Mouse (Mus musculus) forebrain, embryonic 15.5 days (tissue): Measurements from ENCODE around the gene Atp8b3. TPM values are rescaled to one million over a fixed set of nuclear protein-coding genes. Genes with fewer than 3 reads are reported as not detected.

Experiments used
- ATAC-seq: fragments of 200-750 bp; cut with Nextera tagmentation; replicated peaks from 2 replicates; pipeline ENCODE4 v1.8.0; 2017; ENCODE audit warnings: mild to moderate bottlenecking, moderate TSS enrichment, moderate library complexity
- H3K27ac ChIP-seq: fragments of 300-500 bp; sonication (generic); replicated peaks from 2 replicates; pipeline ENCODE4 v1.5.1; 2015; ENCODE audit warnings: mild to moderate bottlenecking, inconsistent platforms
- H3K27me3 ChIP-seq: fragments of 300-500 bp; sonication (generic); 2 replicates; pipeline ENCODE4 v1.6.1; 2015; ENCODE audit warnings: inconsistent platforms
- H3K36me3 ChIP-seq: fragments of 300-500 bp; sonication (generic); 2 replicates; pipeline ENCODE4 v1.6.1; 2015; ENCODE audit warnings: mild to moderate bottlenecking, inconsistent platforms
- H3K4me1 ChIP-seq: fragments of 300-500 bp; sonication (generic); 2 replicates; pipeline ENCODE4 v1.6.1; 2015; ENCODE audit warnings: inconsistent platforms
- H3K4me2 ChIP-seq: fragments of 300-500 bp; sonication (generic); replicated peaks from 2 replicates; pipeline ENCODE4 v1.6.1; 2015; ENCODE audit warnings: mild to moderate bottlenecking, inconsistent platforms
- H3K4me3 ChIP-seq: fragments of 300-500 bp; sonication (generic); 2 replicates; pipeline ENCODE4 v1.5.1; 2015; ENCODE audit warnings: mild to moderate bottlenecking, inconsistent platforms
- H3K9ac ChIP-seq: fragments of 300-500 bp; sonication (generic); replicated peaks from 2 replicates; pipeline ENCODE4 v1.6.1; 2015; ENCODE audit warnings: mild to moderate bottlenecking, inconsistent platforms
- H3K9me3 ChIP-seq: fragments of 300-500 bp; sonication (generic); 2 replicates; pipeline ENCODE4 v1.6.1; 2016; ENCODE audit warnings: inconsistent platforms
- WGBS: fragments of 180-500 bp; shearing (Covaris S2); methylation state at CpG from one replicate; pipeline ENCODE4 v1.1.7; 2015; ENCODE audit warnings: mixed read lengths; 5-methylcytosine and 5-hydroxymethylcytosine counted together
- polyA plus RNA-seq: library from polyadenylated mRNA; unstranded; fragments of >200 nt; fragmentation: Nextera tagmentation; extraction: Ambion mirVana; gene quantifications from 2 replicates; pipeline ENCODE4 v1.2.1, GENCODE M21; 2015

Gene Atp8b3
- polyA plus RNA-seq, 1 experiment from 2014 or later, result 0.23 TPM

GRCm38 (mm10) chr10:80560621-80561020 is 21.7 kb upstream of the Atp8b3 start:
- Histone ChIP-seq H3K9ac (peak overlapping the region; percentile 84), H3K4me1 (peaks cover 48% of the 10 kb centered on the region), H3K9me3 (no peaks in the 10 kb centered on the region), H3K36me3 (no peaks in the 10 kb centered on the region), H3K27me3 (no peaks in the 10 kb centered on the region), H3K27ac (0 out of 2 replicates have a peak overlapping the region, but pooled peaks have one; percentile 94), H3K4me2 (peak overlapping the region; percentile 79), H3K4me3 (peak overlapping the region; percentile 77)
- no peak for ATAC-seq
- WGBS, result 2% methylated on average over 13 of the region's 13 CpGs

GRCm38 (mm10) chr10:80559431-80559830 is 20.5 kb upstream of the Atp8b3 start:
- Histone ChIP-seq H3K36me3 (no peaks in the 10 kb centered on the region), H3K4me3 (no peak overlapping the region), H3K9ac (no peak overlapping the region), H3K27me3 (no peaks in the 10 kb centered on the region), H3K27ac (no peak overlapping the region), H3K4me2 (no peak overlapping the region), H3K9me3 (no peaks in the 10 kb centered on the region), H3K4me1 (peaks cover 48% of the 10 kb centered on the region)
- 80% methylated on average over 7 of the region's 7 CpGs for WGBS
- no peak for ATAC-seq

GRCm38 (mm10) chr10:80557346-80557965 is 18.5 kb upstream of the Atp8b3 start:
- WGBS, result 26% methylated on average over 5 of the region's 5 CpGs
- Histone ChIP-seq H3K27ac (no peak overlapping the region), H3K4me2 (no peak overlapping the region), H3K4me1 (peaks cover 42% of the 10 kb centered on the region), H3K9ac (no peak overlapping the region), H3K4me3 (no peak overlapping the region), H3K27me3 (no peaks in the 10 kb centered on the region), H3K36me3 (no peaks in the 10 kb centered on the region), H3K9me3 (no peaks in the 10 kb centered on the region)
- no peak for ATAC-seq

- Histone ChIP-seq H3K36me3 (peaks cover 14% of the 10 kb centered on the region), H3K9ac (no peak overlapping the region), H3K27ac (no peak overlapping the region), H3K4me2 (no peak overlapping the region), H3K9me3 (no peaks in the 10 kb centered on the region), H3K4me1 (peaks cover 17% of the 10 kb centered on the region), H3K27me3 (no peaks in the 10 kb centered on the region), H3K4me3 (no peak overlapping the region)
- 93% methylated on average over 6 of the region's 6 CpGs for WGBS
- no peak for ATAC-seq
Observed at GRCm38 (mm10) chr10:80553997-80554396, 15.1 kb upstream of the Atp8b3 start.

GRCm38 (mm10) chr10:80553575-80553974 is 14.7 kb upstream of the Atp8b3 start:
- Histone ChIP-seq H3K27ac (no peak overlapping the region), H3K36me3 (peaks cover 14% of the 10 kb centered on the region), H3K4me2 (no peak overlapping the region), H3K4me3 (no peak overlapping the region), H3K27me3 (no peaks in the 10 kb centered on the region), H3K9me3 (no peaks in the 10 kb centered on the region), H3K9ac (no peak overlapping the region), H3K4me1 (peaks cover 15% of the 10 kb centered on the region)
- 94% methylated on average over 8 of the region's 8 CpGs for WGBS
- no peak for ATAC-seq

GRCm38 (mm10) chr10:80552364-80552763 is 13.4 kb upstream of the Atp8b3 start:
- Histone ChIP-seq H3K9ac (no peak overlapping the region), H3K27me3 (no peaks in the 10 kb centered on the region), H3K36me3 (peaks cover 26% of the 10 kb centered on the region), H3K9me3 (no peaks in the 10 kb centered on the region), H3K4me3 (no peak overlapping the region), H3K27ac (no peak overlapping the region), H3K4me2 (no peak overlapping the region), H3K4me1 (peaks cover 3% of the 10 kb centered on the region)
- 59% methylated on average over 9 of the region's 9 CpGs for WGBS
- ATAC-seq, result no peak

GRCm38 (mm10) chr10:80549279-80549678 is 10.4 kb upstream of the Atp8b3 start:
- H3K4me1 ChIP-seq, result no peaks in the 10 kb centered on the region
- no peak overlapping the region for H3K4me2 ChIP-seq
- no peaks in the 10 kb centered on the region for H3K27me3 ChIP-seq
- H3K9ac ChIP-seq, result no peak overlapping the region
- H3K27ac ChIP-seq, result no peak overlapping the region
- 88% methylated on average over 21 of the region's 21 CpGs for WGBS
- no peak for ATAC-seq
- H3K9me3 ChIP-seq, result no peaks in the 10 kb centered on the region
- H3K4me3 ChIP-seq, result no peak overlapping the region
- peaks cover 54% of the 10 kb centered on the region for H3K36me3 ChIP-seq

- WGBS, result 71% methylated on average over 10 of the region's 10 CpGs
Observed at GRCm38 (mm10) chr10:80548428-80549006, 9.6 kb upstream of the Atp8b3 start.

GRCm38 (mm10) chr10:80547539-80547938 is 8.6 kb upstream of the Atp8b3 start:
- no peaks in the 10 kb centered on the region for H3K9me3 ChIP-seq
- H3K27me3 ChIP-seq, result no peaks in the 10 kb centered on the region
- no peak for ATAC-seq
- H3K27ac ChIP-seq, result no peak overlapping the region
- peaks cover 70% of the 10 kb centered on the region for H3K36me3 ChIP-seq
- WGBS, result 93% methylated on average over 15 of the region's 15 CpGs
- no peak overlapping the region for H3K9ac ChIP-seq
- H3K4me2 ChIP-seq, result no peak overlapping the region
- no peaks in the 10 kb centered on the region for H3K4me1 ChIP-seq
- no peak overlapping the region for H3K4me3 ChIP-seq

More at GRCm38 (mm10) chr10:80548428-80549006, 9.6 kb upstream of the Atp8b3 start:
- Histone ChIP-seq H3K9me3 (no peaks in the 10 kb centered on the region), H3K27me3 (no peaks in the 10 kb centered on the region), H3K4me3 (no peak overlapping the region), H3K27ac (no peak overlapping the region), H3K36me3 (peaks cover 62% of the 10 kb centered on the region), H3K4me2 (no peak overlapping the region), H3K4me1 (no peaks in the 10 kb centered on the region), H3K9ac (no peak overlapping the region)
- ATAC-seq, result peak; percentile 53; the same call in 1 of the 2 replicates

- H3K36me3 ChIP-seq, result peaks cover 76% of the 10 kb centered on the region
- WGBS, result 97% methylated on average over 4 of the region's 4 CpGs
- ATAC-seq, result no peak
- H3K4me1 ChIP-seq, result no peaks in the 10 kb centered on the region
- H3K9me3 ChIP-seq, result no peaks in the 10 kb centered on the region
- H3K27ac ChIP-seq, result no peak overlapping the region
- no peak overlapping the region for H3K4me2 ChIP-seq
- H3K27me3 ChIP-seq, result no peaks in the 10 kb centered on the region
- H3K4me3 ChIP-seq, result no peak overlapping the region
- no peak overlapping the region for H3K9ac ChIP-seq
Observed at GRCm38 (mm10) chr10:80546945-80547344, 8.0 kb upstream of the Atp8b3 start.

- no peaks in the 10 kb centered on the region for H3K4me1 ChIP-seq
- H3K4me3 ChIP-seq, result no peak overlapping the region
- H3K27me3 ChIP-seq, result no peaks in the 10 kb centered on the region
- H3K4me2 ChIP-seq, result no peak overlapping the region
- peaks cover 83% of the 10 kb centered on the region for H3K36me3 ChIP-seq
- no peak for ATAC-seq
- H3K27ac ChIP-seq, result no peak overlapping the region
- 93% methylated on average over 8 of the region's 8 CpGs for WGBS
- no peaks in the 10 kb centered on the region for H3K9me3 ChIP-seq
- H3K9ac ChIP-seq, result no peak overlapping the region
Observed at GRCm38 (mm10) chr10:80545590-80545989, 6.7 kb upstream of the Atp8b3 start.

- Histone ChIP-seq H3K9ac (no peak overlapping the region), H3K4me1 (no peaks in the 10 kb centered on the region), H3K4me3 (no peak overlapping the region), H3K27me3 (no peaks in the 10 kb centered on the region), H3K27ac (no peak overlapping the region), H3K36me3 (peaks cover 69% of the 10 kb centered on the region), H3K9me3 (no peaks in the 10 kb centered on the region), H3K4me2 (no peak overlapping the region)
- ATAC-seq, result no peak
- 94% methylated on average over 14 of the region's 14 CpGs for WGBS
Observed at GRCm38 (mm10) chr10:80543873-80544272, 4.9 kb upstream of the Atp8b3 start.

- no peaks in the 10 kb centered on the region for H3K9me3 ChIP-seq
- peaks cover 3% of the 10 kb centered on the region; the same call in 1 of the 2 replicates for H3K4me1 ChIP-seq
- H3K27ac ChIP-seq, result no peak overlapping the region
- no peak overlapping the region for H3K4me3 ChIP-seq
- ATAC-seq, result no peak
- peaks cover 31% of the 10 kb centered on the region for H3K36me3 ChIP-seq
- no peak overlapping the region for H3K9ac ChIP-seq
- WGBS, result 72% methylated on average over 5 of the region's 5 CpGs
- H3K27me3 ChIP-seq, result peaks cover 19% of the 10 kb centered on the region; the same call in 1 of the 2 replicates
- no peak overlapping the region for H3K4me2 ChIP-seq
Observed at GRCm38 (mm10) chr10:80539493-80539892, 569 bp upstream of the Atp8b3 start.
